Mouse (Mus musculus) bone marrow, adult 2 months (tissue): Measurements from ENCODE around the gene Vezt. TPM values are rescaled to one million over a fixed set of nuclear protein-coding genes. Genes with fewer than 3 reads are reported as not detected.
A peak's percentile ranks its signal among the peaks of the same experiment; 100 is the strongest.

Experiments
- H3K27ac ChIP-seq: fragments of 200-500 bp; 2 replicates; pipeline ENCODE4 v1.5.1; 2012; ENCODE audit warnings: low read depth, mild to moderate bottlenecking, control low read depth, inconsistent platforms, low read length; ENCODE audit not compliant: control insufficient read depth, poor library complexity, insufficient read depth
- H3K4me1 ChIP-seq: fragments of 200-500 bp; 2 replicates; pipeline ENCODE4 v1.6.1; 2011; ENCODE audit warnings: low read length; ENCODE audit not compliant: control insufficient read depth, insufficient read depth
- H3K4me3 ChIP-seq: fragments of 200-500 bp; replicated peaks from 2 replicates; pipeline ENCODE3; 2011; ENCODE audit warnings: mild to moderate bottlenecking, low read depth, low read length, control low read depth; ENCODE audit not compliant: control insufficient read depth
- CTCF ChIP-seq: fragments of 200-500 bp; IDR thresholded peaks from 2 replicates; pipeline ENCODE4 v1.5.1; 2011; ENCODE audit warnings: low read length, control low read depth; ENCODE audit not compliant: control insufficient read depth, insufficient read depth
- POLR2A ChIP-seq: fragments of 200-500 bp; IDR thresholded peaks from 2 replicates; pipeline ENCODE4 v1.6.1; 2011; ENCODE audit warnings: low read depth, mild to moderate bottlenecking, control low read depth, low read length, borderline replicate concordance; ENCODE audit not compliant: control insufficient read depth
- WGBS: fragments of 180-500 bp; shearing (Covaris S2); methylation state at CpG from one replicate; pipeline ENCODE4 v1.1.7; 2018; 5-methylcytosine and 5-hydroxymethylcytosine counted together
- polyA plus RNA-seq: library from polyadenylated mRNA; stranded (reverse); fragments of >200 nt; gene quantifications from 2 replicates; pipeline ENCODE4 v1.2.4, GENCODE M21; 2011; ENCODE audit warnings: low replicate concordance; ENCODE audit not compliant: missing spikeins, insufficient read depth, insufficient read length

The Vezt gene
- polyA plus RNA-seq, 1 experiment, result 7.9 TPM

DNA sequence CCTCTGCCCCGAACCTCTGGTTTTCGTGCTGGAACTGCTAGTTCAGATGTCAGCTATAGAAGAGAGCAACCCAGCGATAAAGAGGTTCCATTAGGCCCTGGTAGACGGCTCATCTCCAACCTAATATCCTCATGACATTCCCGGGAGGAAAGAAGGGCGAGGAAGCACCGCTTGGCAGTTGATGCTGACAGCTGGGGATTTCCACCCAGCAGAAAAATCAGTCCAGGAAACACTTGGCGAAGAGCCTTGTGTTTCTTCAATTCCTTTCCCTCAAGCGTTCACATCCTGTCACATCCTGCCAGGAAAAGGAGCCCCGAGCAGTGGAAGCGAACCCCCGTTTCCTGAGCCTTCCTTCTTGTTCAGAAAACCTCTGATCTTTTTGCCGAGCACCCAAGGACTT lies 116.4 kb downstream of the Vezt start:
- TF ChIP-seq CTCF (no peak), POLR2A (no peak)
- 45% methylated on average over 13 of the region's 13 CpGs for WGBS
- no peak overlapping the region for H3K27ac ChIP-seq

GRCm38 (mm10) chr10:93918701-93919100 lies 116.9 kb downstream of the Vezt start:
- H3K4me3 ChIP-seq, result no peak overlapping the region
- peaks cover 2% of the 10 kb centered on the region for H3K4me1 ChIP-seq
- 37% methylated on average over 6 of the region's 6 CpGs for WGBS
- no peak overlapping the region for H3K27ac ChIP-seq
- TF ChIP-seq POLR2A (no peak), CTCF (no peak)

More for the DNA sequence above, 116.4 kb downstream of the Vezt start:
- H3K4me3 ChIP-seq, result no peak overlapping the region
- peaks cover 2% of the 10 kb centered on the region for H3K4me1 ChIP-seq

DNA sequence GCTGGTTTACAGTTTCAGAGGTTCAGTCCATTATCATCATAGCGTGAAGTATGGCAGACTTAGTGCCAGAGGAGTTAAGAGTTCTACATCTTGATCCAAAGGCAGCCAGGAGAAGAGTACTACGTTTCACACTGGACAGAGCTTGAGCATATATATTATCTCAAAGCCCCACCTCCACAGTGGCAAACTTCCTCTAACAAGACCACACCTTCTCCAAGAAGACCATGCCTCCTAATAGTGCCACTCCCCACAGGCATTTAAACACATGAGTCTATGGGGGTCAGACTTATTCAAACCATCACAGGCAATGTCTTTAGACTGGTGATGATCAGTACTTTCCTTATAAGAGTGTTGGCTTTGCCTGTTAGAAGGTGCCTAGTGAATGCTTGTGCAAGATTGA lies 117.5 kb downstream of the Vezt start:
- Histone ChIP-seq H3K27ac (no peak overlapping the region), H3K4me1 (peaks cover 2% of the 10 kb centered on the region), H3K4me3 (no peak overlapping the region)
- no peak for TF ChIP-seq POLR2A
- no peak for TF ChIP-seq CTCF
- WGBS, result 39% methylated on average over 2 of the region's 2 CpGs

- 81% methylated on average over 2 of the region's 2 CpGs for WGBS
- TF ChIP-seq CTCF (peak; percentile 9; the same call in 1 of the 2 replicates), POLR2A (no peak)
- H3K4me1 ChIP-seq, result peaks cover 2% of the 10 kb centered on the region
These were observed 118.8 kb downstream of the Vezt start for GRCm38 (mm10) chr10:93916778-93917177.

DNA sequence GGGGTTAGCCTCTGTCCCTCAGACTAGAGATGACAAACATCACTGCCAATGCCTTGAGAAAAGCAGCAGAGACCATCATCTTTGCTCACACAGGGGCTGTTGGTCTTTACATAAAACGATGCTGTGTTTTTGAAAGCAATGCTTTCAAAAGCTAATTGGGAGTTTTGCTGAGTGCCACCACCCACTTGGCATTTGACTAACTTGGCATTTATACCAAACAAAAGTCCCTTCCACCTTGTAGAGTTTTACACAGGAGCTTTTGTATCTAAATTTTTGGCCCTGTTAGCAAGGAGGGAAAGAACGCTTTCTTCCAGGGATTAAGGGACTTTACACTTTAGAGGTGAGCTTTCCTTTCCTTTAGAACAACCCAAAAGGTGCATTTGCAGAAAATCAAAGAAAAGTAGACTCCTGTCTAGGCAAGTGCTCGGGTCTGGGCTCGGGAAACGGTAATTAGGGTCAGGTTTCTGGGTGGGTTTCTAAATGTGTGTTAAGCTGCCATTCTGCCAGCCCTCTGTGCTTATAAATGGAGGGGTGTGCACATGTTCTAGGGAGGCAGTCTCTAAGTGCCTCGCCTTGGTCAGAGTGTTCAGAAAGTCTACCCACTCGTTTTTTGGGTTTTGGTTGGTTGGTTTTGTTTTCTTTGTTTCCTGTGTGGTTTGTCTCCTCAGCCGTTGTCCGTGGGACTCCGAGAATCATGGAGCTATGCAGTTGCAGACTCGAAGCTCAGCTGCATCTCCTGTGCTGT lies 119.9 kb downstream of the Vezt start:
- no peak for TF ChIP-seq POLR2A
- TF ChIP-seq CTCF, result no peak
- Histone ChIP-seq H3K4me3 (no peak overlapping the region), H3K27ac (no peak overlapping the region), H3K4me1 (peaks cover 2% of the 10 kb centered on the region)
- WGBS, result 35% methylated on average over 11 of the region's 11 CpGs

More at GRCm38 (mm10) chr10:93916778-93917177, 118.8 kb downstream of the Vezt start:
- H3K4me3 ChIP-seq, result no peak overlapping the region
- no peak overlapping the region for H3K27ac ChIP-seq

- TF ChIP-seq CTCF (no peak), POLR2A (no peak)
- peaks cover 4% of the 10 kb centered on the region for H3K4me1 ChIP-seq
- 90% methylated on average over 5 of the region's 5 CpGs for WGBS
- H3K27ac ChIP-seq, result no peak overlapping the region
- no peak overlapping the region for H3K4me3 ChIP-seq
These were observed 122.1 kb downstream of the Vezt start for GRCm38 (mm10) chr10:93913525-93913924.

DNA sequence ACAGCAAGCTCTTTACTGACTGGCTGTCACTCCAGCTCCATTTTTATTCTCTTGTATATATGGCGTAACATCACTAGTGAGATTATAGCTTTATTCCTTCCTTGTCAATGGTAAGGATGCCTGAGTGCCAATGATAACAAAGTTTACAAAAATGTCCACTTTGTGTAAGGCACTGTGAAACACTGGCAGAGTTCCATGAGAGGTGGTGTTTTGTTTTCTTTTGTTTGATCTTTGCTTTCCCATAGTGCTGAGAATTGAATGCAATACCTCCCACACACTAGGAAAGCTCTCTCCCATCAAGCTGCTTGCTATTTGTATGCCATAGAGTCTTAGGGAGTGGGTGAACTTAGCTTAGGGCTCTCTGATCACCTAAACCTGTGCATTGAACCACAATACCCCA lies 122.7 kb downstream of the Vezt start:
- 74% methylated on average over 1 of the region's 1 CpGs for WGBS
- H3K4me3 ChIP-seq, result no peak overlapping the region
- H3K27ac ChIP-seq, result no peak overlapping the region
- no peak for TF ChIP-seq POLR2A
- no peak for TF ChIP-seq CTCF
- H3K4me1 ChIP-seq, result peaks cover 4% of the 10 kb centered on the region

GRCm38 (mm10) chr10:93912136-93912855 lies 123.3 kb downstream of the Vezt start:
- H3K4me3 ChIP-seq, result no peak overlapping the region
- 81% methylated on average over 5 of the region's 5 CpGs for WGBS
- TF ChIP-seq POLR2A, result no peak
- 0 out of 2 replicates have a peak overlapping the region, but pooled peaks have one; percentile 8 for H3K27ac ChIP-seq
- H3K4me1 ChIP-seq, result peaks cover 4% of the 10 kb centered on the region

GRCm38 (mm10) chr10:93911326-93911725 lies 124.3 kb downstream of the Vezt start:
- H3K27ac ChIP-seq, result no peak overlapping the region
- no peak overlapping the region for H3K4me3 ChIP-seq
- TF ChIP-seq POLR2A (no peak), CTCF (no peak)
- peaks cover 4% of the 10 kb centered on the region for H3K4me1 ChIP-seq
- WGBS, result 20% methylated on average over 5 of the region's 5 CpGs
